7 mouse cellular contexts compared by ENCODE assay signal in genomic region chr14:123661091-123661491, GRCm38 (mm10). TPM values are rescaled to one million over a fixed set of nuclear protein-coding genes. Genes with fewer than 3 reads are reported as not detected.
DNase-seq lines count a peak whose midpoint lies in the region; ATAC-seq and TF ChIP-seq lines count a peak whose summit lies in the region.

No protein-coding gene starts in this region.

- H3K9ac ChIP-seq in embryonic facial prominence, embryonic 13.5 days = no peak overlapping the region
- H3K9ac ChIP-seq in kidney, embryonic 16.5 days (replicated peaks; ENCODE audit: low read length) = no peak overlapping the region
- H3K9ac ChIP-seq in liver, embryonic 16.5 days (ENCODE audit: low read depth, low read length) = no peak overlapping the region

- POLR2A ChIA-PET in Patski (lab: Charles Lee) = no interaction called here

- H3K27ac ChIP-seq in embryonic facial prominence, embryonic 13.5 days = no peak overlapping the region
- H3K27ac ChIP-seq in heart, embryonic 10.5 days = no peak overlapping the region
- H3K27ac ChIP-seq in kidney, embryonic 16.5 days (ENCODE audit: low read length) = no peak overlapping the region
- H3K27ac ChIP-seq in liver, embryonic 16.5 days (ENCODE audit: low read length) = no peak overlapping the region

- H3K36me3 ChIP-seq in embryonic facial prominence, embryonic 13.5 days = no peaks in the 10 kb centered on the region
- no peaks in the 10 kb centered on the region for H3K36me3 ChIP-seq in heart, embryonic 10.5 days
- H3K36me3 ChIP-seq in kidney, embryonic 16.5 days (ENCODE audit: insufficient read depth, low read length) = no peaks in the 10 kb centered on the region
- no peaks in the 10 kb centered on the region for H3K36me3 ChIP-seq in liver, embryonic 16.5 days (ENCODE audit: control insufficient read depth, insufficient read depth)

- H3K27me3 ChIP-seq in Patski = no peaks in the 10 kb centered on the region
- no peaks in the 10 kb centered on the region for H3K27me3 ChIP-seq in embryonic facial prominence, embryonic 13.5 days
- H3K27me3 ChIP-seq in heart, embryonic 10.5 days (ENCODE audit: insufficient read depth, poor library complexity, severe bottlenecking) = no peaks in the 10 kb centered on the region
- H3K27me3 ChIP-seq in kidney, embryonic 16.5 days (ENCODE audit: insufficient read depth, low read length) = no peaks in the 10 kb centered on the region
- no peaks in the 10 kb centered on the region for H3K27me3 ChIP-seq in liver, embryonic 16.5 days (ENCODE audit: control insufficient read depth, insufficient read depth, low read depth, low read length)

- no peak for DNase-seq in Patski (ENCODE audit: low read depth, low spot score)
- peak; percentile 18 to 24 for DNase-seq in adrenal gland, postnatal 4 days (ENCODE audit: low spot score in 2 of 2)
- peak; percentile 85 for DNase-seq in heart, embryonic 10.5 days (ENCODE audit: low spot score)
- DNase-seq in right cerebral cortex, postnatal 4 days = peak; percentile 29

- peaks cover 10% of the 10 kb centered on the region for H3K4me1 ChIP-seq in embryonic facial prominence, embryonic 13.5 days
- H3K4me1 ChIP-seq in heart, embryonic 10.5 days = peaks cover 10% of the 10 kb centered on the region
- H3K4me1 ChIP-seq in kidney, embryonic 16.5 days (ENCODE audit: insufficient read depth, low read length) = peaks cover 5% of the 10 kb centered on the region; the same call in 1 of the 2 replicates
- no peaks in the 10 kb centered on the region for H3K4me1 ChIP-seq in liver, embryonic 16.5 days (ENCODE audit: control insufficient read depth, low read depth, low read length)

- ATAC-seq in Patski = no peak
- ATAC-seq in embryonic facial prominence, embryonic 13.5 days (ENCODE audit: insufficient number of reproducible peaks, insufficient read depth, low FRiP score, low TSS enrichment, low read depth) = peak; percentile 69; the same call in 1 of the 2 replicates
- ATAC-seq in kidney, embryonic 16.5 days (ENCODE audit: low FRiP score, low TSS enrichment) = peak; percentile 82
- 0 out of 2 replicates have a peak, but pooled peaks have one; percentile 13 for ATAC-seq in liver, embryonic 16.5 days (ENCODE audit: low read depth)

- no peaks in the 10 kb centered on the region for H3K9me3 ChIP-seq in embryonic facial prominence, embryonic 13.5 days
- no peaks in the 10 kb centered on the region for H3K9me3 ChIP-seq in heart, embryonic 10.5 days
- no peaks in the 10 kb centered on the region for H3K9me3 ChIP-seq in kidney, embryonic 16.5 days (ENCODE audit: low read length)
- H3K9me3 ChIP-seq in liver, embryonic 16.5 days (replicated peaks; ENCODE audit: control insufficient read depth, low read length) = no peaks in the 10 kb centered on the region

- CTCF ChIA-PET in Patski (lab: Charles Lee) = interaction anchor here (1.1 kb wide), 1 partner anchor 289 kb away, joined by 3 read pairs; no protein-coding TSS in a partner anchor

- in situ Hi-C loops in Patski (cut with MboI; ENCODE audit: low pct_unique_long_range_greater_than_20kb) = no loop called here

- TF ChIP-seq CTCF in Patski (IDR thresholded peaks at IDR 0.05) = peak; percentile 47

- peak overlapping the region; percentile 33 for H3K4me2 ChIP-seq in embryonic facial prominence, embryonic 13.5 days
- H3K4me2 ChIP-seq in kidney, embryonic 16.5 days (replicated peaks; ENCODE audit: low read depth, low read length) = no peak overlapping the region; the same call in 1 of the 2 replicates
- no peak overlapping the region for H3K4me2 ChIP-seq in liver, embryonic 16.5 days (ENCODE audit: low read depth, low read length)

- 23% methylated on average over 20 of the region's 20 CpGs for WGBS in embryonic facial prominence, embryonic 13.5 days
- 18% methylated on average over 20 of the region's 20 CpGs for WGBS in heart, embryonic 10.5 days
- WGBS in kidney, embryonic 16.5 days = 19% methylated on average over 20 of the region's 20 CpGs
- WGBS in liver, embryonic 16.5 days (ENCODE audit: insufficient replicate concordance) = 18% methylated on average over 20 of the region's 20 CpGs

- no peak overlapping the region for H3K4me3 ChIP-seq in embryonic facial prominence, embryonic 13.5 days
- H3K4me3 ChIP-seq in heart, embryonic 10.5 days = 0 out of 2 replicates have a peak overlapping the region, but pooled peaks have one; percentile 4
- no peak overlapping the region for H3K4me3 ChIP-seq in kidney, embryonic 16.5 days (ENCODE audit: low read length)
- H3K4me3 ChIP-seq in liver, embryonic 16.5 days (ENCODE audit: low read depth, low read length) = no peak overlapping the region

RNA-seq across cellular contexts. Expression of gene Itgbl1, which starts 1.3 kb away (rescaled TPM):
- polyA plus RNA-seq in Patski (2021) = 0.04 TPM
- 1 to 10 TPM; 1.8 to 1.9 TPM for total RNA-seq in adrenal gland, postnatal 4 days (2021)
- 0.90 and 1.4 TPM in 2 replicates for polyA plus RNA-seq in embryonic facial prominence, embryonic 13.5 days (2015; fragmentation: Nextera tagmentation; extraction: Ambion mirVana)
- 0.18 and 0.23 TPM in 2 replicates for polyA plus RNA-seq in heart, embryonic 10.5 days (2016; fragmentation: Nextera tagmentation; extraction: Ambion mirVana)
- polyA plus RNA-seq in kidney, embryonic 16.5 days (2015; fragmentation: Nextera tagmentation; extraction: Ambion mirVana) = 0.05 and 0.15 TPM in 2 replicates
- polyA plus RNA-seq in liver, embryonic 16.5 days (2015; fragmentation: Nextera tagmentation; extraction: Ambion mirVana) = 0.02 TPM in 1 of 2 replicates, not detected in the other

RNA-seq across cellular contexts. Expression of gene Nalcn, which starts 34.1 kb away (rescaled TPM):
- 0.04 TPM for polyA plus RNA-seq in Patski (2021)
- total RNA-seq in adrenal gland, postnatal 4 days (2021) = 1 to 10 TPM; 7.6 to 8.8 TPM
- 0.67 and 0.81 TPM in 2 replicates for polyA plus RNA-seq in embryonic facial prominence, embryonic 13.5 days (2015; fragmentation: Nextera tagmentation; extraction: Ambion mirVana)
- not detected in 2 replicates for polyA plus RNA-seq in heart, embryonic 10.5 days (2016; fragmentation: Nextera tagmentation; extraction: Ambion mirVana)
- polyA plus RNA-seq in kidney, embryonic 16.5 days (2015; fragmentation: Nextera tagmentation; extraction: Ambion mirVana) = 0.24 and 0.27 TPM in 2 replicates
- 0.04 TPM in 1 of 2 replicates, not detected in the other for polyA plus RNA-seq in liver, embryonic 16.5 days (2015; fragmentation: Nextera tagmentation; extraction: Ambion mirVana)
